Mouse (Mus musculus): Measurements from ENCODE around the gene Amer1.

The Amer1 gene

DNA sequence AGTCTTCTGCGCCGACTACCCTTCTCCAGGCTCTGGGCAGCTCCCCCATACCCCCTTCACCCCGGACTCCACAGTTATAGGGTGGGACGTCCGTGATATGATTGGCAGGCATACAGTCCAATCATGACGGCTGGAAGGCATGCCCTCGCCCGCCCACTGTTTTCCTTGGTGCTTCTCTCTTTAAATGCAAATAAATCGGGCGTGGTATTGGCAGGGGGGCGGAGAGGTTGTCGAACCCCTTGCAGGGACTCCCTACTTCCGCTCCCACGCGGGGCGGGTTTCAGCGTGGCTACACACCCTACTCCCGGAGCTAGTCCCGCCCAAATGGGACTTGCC is at the start of gene Amer1:
Gene Amer1 (minus strand): TSS at position 97 of the 336 bp plus-strand sequence.
- peak; percentile 89 for DNase-seq (ENCODE audit: low read depth, low spot score)

DNA sequence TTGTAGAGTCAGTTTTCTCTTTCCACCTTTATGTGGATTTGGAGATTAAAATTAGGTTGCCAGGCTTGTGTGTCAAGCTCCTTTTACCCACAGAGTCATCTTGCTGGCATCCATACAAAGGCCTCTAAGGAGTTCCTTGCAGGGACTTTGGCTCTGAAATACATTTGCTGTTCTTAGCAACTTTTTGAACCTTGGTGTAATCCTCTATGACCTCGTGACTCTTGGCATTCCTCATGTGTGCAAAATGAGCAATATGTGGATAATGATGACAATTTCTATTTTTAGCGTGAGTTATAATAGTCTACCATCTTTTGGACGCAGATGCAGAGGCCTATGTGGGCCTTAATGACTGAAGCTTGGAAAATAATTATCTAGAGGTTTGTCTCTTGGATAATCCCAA is 12.5 kb upstream of the Amer1 start:
- no peak for DNase-seq (ENCODE audit: low read depth, low spot score)

DNA sequence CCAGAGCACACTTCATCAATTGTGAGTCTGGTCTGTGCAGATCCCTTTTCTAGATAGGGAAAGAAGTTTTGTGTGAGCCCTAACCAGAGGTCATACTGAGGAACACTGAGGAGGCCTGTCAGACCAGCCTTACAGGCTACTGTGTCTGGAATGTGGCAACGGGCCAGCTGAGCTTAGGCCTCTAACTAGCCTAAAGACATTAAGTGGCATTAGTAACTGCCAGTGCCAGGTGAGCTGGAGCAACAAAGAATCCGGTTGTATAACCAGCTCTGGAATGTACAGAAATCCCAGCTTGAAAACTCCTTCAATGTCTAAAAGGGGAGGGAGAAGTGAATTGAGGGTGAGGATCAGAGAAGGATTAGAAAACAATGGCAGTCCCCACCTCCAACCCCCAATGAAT is 1.2 kb upstream of the Amer1 start:
- DNase-seq (ENCODE audit: low read depth, low spot score) = no peak

DNA sequence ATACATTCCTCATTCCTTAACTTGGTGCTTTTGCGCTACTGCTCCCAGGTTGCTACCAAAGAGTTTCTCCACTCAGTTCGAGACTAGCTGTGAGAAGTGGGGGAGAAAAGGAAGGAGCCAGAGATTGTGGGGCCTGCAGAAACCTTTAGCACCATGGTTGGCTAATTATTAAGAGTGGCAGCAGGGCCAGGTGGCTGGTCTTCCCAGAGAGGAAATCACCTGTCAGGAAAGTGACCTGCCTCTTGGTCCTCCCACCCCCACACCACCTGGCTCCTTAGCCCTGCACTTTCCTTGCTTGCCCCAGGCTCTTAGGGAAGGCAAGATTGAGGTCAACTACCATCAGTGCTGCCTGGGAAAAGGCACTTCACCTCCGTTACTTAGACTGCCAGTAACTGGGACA is 469 bp upstream of the Amer1 start:
- DNase-seq (ENCODE audit: low read depth, low spot score) = no peak

DNA sequence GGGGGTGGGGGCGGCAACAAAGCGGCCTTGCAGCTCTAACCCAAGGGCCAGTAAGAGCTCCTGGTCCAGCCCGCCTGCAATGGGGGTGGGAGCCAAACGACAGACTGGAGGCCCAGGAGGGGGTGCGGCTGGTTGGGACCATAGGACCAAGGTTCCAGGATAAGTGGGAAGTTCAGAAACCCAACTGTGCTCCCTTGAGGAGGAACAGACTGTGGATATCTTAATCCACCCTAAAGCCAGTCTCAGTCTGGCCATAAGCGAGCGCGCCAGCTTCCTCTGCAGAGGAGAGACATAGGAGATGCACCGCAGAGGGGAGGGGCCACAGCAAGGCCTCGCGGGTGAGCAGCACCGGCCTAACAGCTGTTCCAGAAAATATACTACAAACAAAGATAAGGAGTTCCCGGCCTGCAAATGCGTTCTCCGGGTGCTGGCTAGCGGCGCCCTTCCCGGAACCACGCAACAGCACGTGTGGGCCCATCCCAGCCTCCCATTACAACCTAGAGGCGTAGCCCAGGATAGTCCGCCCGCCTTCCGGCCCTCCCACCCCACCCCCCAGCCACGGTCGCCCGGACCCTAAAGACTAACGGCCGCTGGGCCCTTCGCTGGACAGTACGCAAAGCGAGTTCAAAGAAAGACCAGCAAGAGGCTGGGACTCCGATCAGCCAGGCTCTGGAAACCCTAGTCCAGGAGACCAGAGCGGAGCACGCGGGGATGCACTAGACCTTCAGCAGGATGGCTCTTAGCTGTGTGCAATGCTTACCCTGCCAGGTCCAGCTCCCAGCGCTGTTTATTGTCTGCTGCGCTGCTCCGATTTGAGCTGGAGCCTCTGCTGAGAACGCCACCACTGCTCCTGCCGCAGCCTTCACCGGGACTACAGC is 535 bp downstream of the Amer1 start:
- peak; percentile 35 for DNase-seq (ENCODE audit: low read depth, low spot score)

DNA sequence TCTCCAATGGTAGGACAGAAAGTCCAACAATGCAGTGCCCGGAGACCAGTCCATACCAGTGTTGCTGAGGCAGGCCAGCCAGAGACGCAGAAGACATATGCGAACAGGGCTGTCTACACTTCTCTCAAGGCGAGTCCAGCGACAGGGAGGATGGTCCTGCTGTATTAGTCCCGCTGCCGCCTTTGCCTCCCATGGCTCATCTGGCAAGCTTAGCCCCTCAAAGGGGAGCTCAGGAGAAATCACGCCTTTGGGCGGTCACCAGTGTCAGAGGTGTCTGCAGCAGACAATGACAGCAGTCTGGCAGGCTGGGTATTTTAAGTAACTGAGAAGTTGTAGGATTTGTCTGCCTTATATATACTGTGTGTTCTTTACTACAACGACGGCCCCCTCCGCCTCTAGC is 1.3 kb downstream of the Amer1 start:
- DNase-seq (ENCODE audit: low read depth, low spot score) = no peak

DNA sequence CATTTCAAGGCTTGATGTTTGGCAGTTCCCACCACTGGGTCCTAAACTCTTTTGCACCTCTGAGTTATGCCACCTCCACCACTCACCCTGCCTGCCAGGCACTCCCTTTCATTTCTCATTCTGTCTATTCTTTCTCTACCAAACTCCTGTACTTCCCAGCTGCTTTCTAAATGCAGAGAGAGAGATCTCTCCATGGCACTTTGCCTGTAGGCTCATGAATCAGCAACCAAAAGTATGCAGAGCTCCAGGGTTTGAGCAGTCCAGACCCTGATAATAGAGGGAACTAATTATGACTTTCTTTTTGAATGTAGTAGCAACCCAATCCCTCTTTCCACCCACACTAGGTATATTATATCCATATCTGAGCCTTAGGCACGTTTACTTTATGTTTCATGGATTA is 2.4 kb downstream of the Amer1 start:
- no peak for DNase-seq (ENCODE audit: low read depth, low spot score)

DNA sequence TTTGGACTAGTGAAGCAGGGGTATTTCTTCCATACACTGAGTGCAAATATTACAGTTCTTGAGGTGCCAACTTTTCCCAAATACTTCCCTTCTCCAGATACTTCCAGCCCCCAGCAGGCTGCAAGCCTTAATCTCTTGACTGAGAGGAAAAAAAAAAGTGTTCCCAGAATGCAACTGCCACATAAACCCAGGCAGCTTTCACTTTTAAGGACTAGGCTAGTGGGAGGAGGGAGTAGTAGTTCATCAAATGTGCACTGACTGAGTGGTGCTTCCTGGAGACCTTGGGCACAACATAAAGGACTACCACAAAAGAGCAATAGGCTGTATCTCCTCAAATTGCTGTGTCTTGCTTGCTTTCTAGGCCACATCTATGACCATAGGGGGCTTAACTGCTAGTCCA is 3.4 kb downstream of the Amer1 start:
- no peak for DNase-seq (ENCODE audit: low read depth, low spot score)

DNA sequence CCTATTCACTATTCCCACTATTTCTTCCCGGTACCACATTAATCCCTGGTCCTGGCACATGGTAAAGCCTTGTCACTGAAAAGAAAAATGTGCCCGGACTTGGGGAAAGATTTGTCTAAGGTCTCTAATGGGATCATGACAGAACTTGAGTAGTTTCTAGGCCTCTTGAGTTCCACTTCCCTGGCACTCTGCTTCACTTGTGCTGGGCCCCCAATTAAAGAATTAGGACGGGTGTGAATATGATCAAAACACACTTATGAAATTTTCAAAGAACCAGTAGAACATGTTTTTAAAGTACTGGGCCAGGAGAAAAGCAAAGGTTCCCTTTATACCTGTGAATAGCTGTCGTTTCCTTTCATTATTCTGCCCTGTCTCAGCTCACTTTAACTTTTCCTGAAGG is 6.2 kb downstream of the Amer1 start:
- no peak for DNase-seq (ENCODE audit: low read depth, low spot score)

DNA sequence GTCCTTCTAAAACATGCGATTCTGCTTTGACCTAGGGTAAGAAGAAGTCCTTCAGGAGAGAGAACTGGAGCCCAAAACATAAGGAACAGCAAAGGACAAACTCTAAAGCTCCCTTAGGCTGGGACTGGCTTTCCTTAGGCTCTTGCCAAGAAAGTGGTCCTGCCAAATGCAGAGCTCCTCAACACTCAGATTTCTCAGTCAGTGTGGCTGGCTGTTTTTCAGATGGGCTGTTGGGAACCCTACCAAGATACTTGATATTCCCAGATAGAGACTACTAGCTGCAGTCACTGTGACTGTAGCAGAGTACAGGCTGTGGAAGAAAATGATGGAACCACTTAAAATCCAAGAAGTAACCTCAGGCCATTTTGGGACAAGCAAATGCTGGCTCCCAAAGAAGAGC is 7.4 kb downstream of the Amer1 start:
- DNase-seq (ENCODE audit: low read depth, low spot score) = no peak

DNA sequence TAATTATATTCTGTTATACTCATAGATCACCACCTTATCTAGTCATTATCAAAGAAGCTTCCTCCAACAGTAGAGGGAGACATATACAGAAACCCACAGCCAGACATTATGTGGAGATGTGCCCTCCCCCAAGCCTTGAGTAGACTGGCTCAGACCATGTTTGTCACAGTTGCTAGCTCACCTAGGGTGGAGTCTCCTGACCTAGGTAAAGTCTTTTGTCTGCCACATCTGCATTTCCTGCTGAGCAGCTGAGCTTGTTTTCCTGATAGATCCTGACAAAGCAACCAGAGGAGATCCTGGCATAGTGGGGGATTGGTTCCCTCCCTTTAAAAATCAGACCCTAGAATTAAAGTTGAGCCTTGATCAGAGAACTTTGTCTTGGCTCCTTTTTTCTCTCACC is 71.6 kb downstream of the Amer1 start:
- peak; percentile 88 for DNase-seq (ENCODE audit: low read depth, low spot score)
